ENCODE assay signal across 10 mouse cellular contexts in the genomic region with DNA sequence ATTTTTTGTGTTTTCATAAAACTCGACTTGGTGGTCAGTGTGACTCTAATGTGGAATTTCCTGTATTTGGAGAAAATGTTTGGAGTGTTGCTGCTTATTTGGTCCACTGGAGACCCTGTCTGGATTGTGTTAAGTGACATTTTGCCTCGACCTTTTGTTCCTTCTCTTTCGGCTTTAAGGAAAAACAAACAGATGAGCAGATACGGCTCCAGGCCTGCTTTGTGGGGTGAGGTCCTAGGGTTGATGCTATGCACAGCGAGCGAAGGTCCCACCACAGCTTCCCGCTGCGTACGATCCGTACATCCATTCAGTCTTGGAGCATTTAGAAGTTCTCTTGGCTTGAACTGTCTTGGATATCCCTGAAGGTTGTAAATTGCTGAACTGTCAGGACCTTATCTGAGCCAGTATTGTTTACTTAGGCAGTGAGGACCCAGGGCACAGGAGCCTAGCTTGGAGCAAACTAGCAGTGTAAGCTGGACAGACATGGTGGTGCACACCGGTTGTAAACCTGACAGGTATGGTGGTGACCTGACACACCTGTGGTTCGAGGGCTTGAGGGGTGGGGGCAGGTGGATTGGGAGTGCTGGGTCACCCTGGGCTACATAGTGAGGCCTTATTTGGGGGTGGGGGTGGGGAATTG.
A peak's percentile ranks its signal among the peaks of the same experiment; 100 is the strongest.
DNase-seq lines count a peak whose midpoint lies in the region; ATAC-seq and TF ChIP-seq lines count a peak whose summit lies in the region.
"Had no signal": no experiment of that assay in that cellular context is flagged by ENCODE, and none has a peak within 500 bp of the region (broad histone marks: within the 10 kb centered on the region; RNA-seq: fewer than 3 reads in every experiment).

No protein-coding gene starts in this region.

- peak overlapping the region; percentile 74 for H3K27ac ChIP-seq in heart, embryonic 12.5 days (ENCODE audit: poor library complexity, severe bottlenecking)
- no peak overlapping the region for H3K27ac ChIP-seq in midbrain, embryonic 11.5 days (ENCODE audit: low read depth, low read length)
- no peak overlapping the region for H3K27ac ChIP-seq in midbrain, embryonic 13.5 days
- H3K27ac ChIP-seq in stomach, embryonic 15.5 days: peak overlapping the region; percentile 64; the same call in 1 of the 2 replicates
- H3K27ac ChIP-seq in thymus, adult 2 months (ENCODE audit: control insufficient read depth, insufficient read depth, low read length): no peak overlapping the region

- no peak for DNase-seq in heart, adult 8-10 months (ENCODE audit: low spot score)
- DNase-seq in midbrain, embryonic 11.5 days (ENCODE audit: low spot score, missing footprints): peak; percentile 86
- DNase-seq in kidney, postnatal 10 days: peak; percentile 47
- DNase-seq in thymus, adult 2 months: no peak
- no peak for DNase-seq in cerebellum, postnatal 25 days
- DNase-seq: cerebellum, adult 11 months had no signal

- no peak overlapping the region for H3K4me3 ChIP-seq in heart, embryonic 12.5 days
- no peak overlapping the region for H3K4me3 ChIP-seq in midbrain, embryonic 11.5 days (ENCODE audit: low read depth, low read length)
- no peak overlapping the region for H3K4me3 ChIP-seq in midbrain, embryonic 13.5 days (replicated peaks)
- no peak overlapping the region for H3K4me3 ChIP-seq in stomach, embryonic 15.5 days (replicated peaks)
- H3K4me3 ChIP-seq in thymus, adult 2 months (ENCODE audit: control insufficient read depth, insufficient read depth, low read length): no peak overlapping the region
- H3K4me3 ChIP-seq: limb, embryonic 15.5 days had no signal

- no peak overlapping the region for H3K9ac ChIP-seq in heart, embryonic 12.5 days
- no peak overlapping the region for H3K9ac ChIP-seq in midbrain, embryonic 11.5 days (ENCODE audit: low read length)
- no peak overlapping the region for H3K9ac ChIP-seq in midbrain, embryonic 13.5 days (replicated peaks)
- no peak overlapping the region for H3K9ac ChIP-seq in stomach, embryonic 15.5 days
- H3K9ac ChIP-seq: limb, embryonic 15.5 days had no signal

- no peak for TF ChIP-seq CTCF in thymus, adult 2 months (IDR thresholded peaks at IDR 0.05; ENCODE audit: borderline replicate concordance, control insufficient read depth, extremely low read depth, insufficient read depth, low read length, poor library complexity)

- H3K36me3 ChIP-seq in heart, embryonic 12.5 days: no peaks in the 10 kb centered on the region
- no peaks in the 10 kb centered on the region for H3K36me3 ChIP-seq in midbrain, embryonic 11.5 days (ENCODE audit: control insufficient read depth, insufficient read depth, low read length)
- 0 out of 2 replicates have a peak, but pooled peaks cover 4% of the 10 kb centered on the region for H3K36me3 ChIP-seq in midbrain, embryonic 13.5 days
- no peaks in the 10 kb centered on the region for H3K36me3 ChIP-seq in stomach, embryonic 15.5 days
- no peaks in the 10 kb centered on the region for H3K36me3 ChIP-seq in thymus, adult 2 months (ENCODE audit: control insufficient read depth, insufficient read depth, low read length)

- ATAC-seq in heart, embryonic 12.5 days (ENCODE audit: insufficient number of reproducible peaks, low FRiP score): peak; percentile 64
- no peak for ATAC-seq in midbrain, embryonic 11.5 days (ENCODE audit: low FRiP score)
- ATAC-seq in midbrain, embryonic 13.5 days: no peak
- ATAC-seq in stomach, embryonic 15.5 days (ENCODE audit: insufficient read depth, low FRiP score, low read depth): peak; percentile 42; the same call in 1 of the 2 replicates

- peak overlapping the region; percentile 18; the same call in 1 of the 2 replicates for H3K4me2 ChIP-seq in heart, embryonic 12.5 days
- H3K4me2 ChIP-seq in midbrain, embryonic 11.5 days: no peak overlapping the region
- H3K4me2 ChIP-seq in midbrain, embryonic 13.5 days (replicated peaks): no peak overlapping the region
- H3K4me2 ChIP-seq in stomach, embryonic 15.5 days: no peak overlapping the region
- H3K4me2 ChIP-seq: limb, embryonic 15.5 days had no signal

- TF ChIP-seq POLR2A in thymus, adult 2 months (IDR thresholded peaks at IDR 0.05; ENCODE audit: control insufficient read depth, extremely low read depth, insufficient read depth, low read length, poor library complexity): no peak

- H3K4me1 ChIP-seq in heart, embryonic 12.5 days (replicated peaks): peaks cover 50% of the 10 kb centered on the region
- H3K4me1 ChIP-seq in midbrain, embryonic 11.5 days (ENCODE audit: control insufficient read depth, insufficient read depth, low read length): peaks cover 10% of the 10 kb centered on the region
- peaks cover 39% of the 10 kb centered on the region for H3K4me1 ChIP-seq in midbrain, embryonic 13.5 days (replicated peaks)
- H3K4me1 ChIP-seq in stomach, embryonic 15.5 days: peaks cover 29% of the 10 kb centered on the region
- peaks cover 3% of the 10 kb centered on the region; the same call in 1 of the 2 replicates for H3K4me1 ChIP-seq in thymus, adult 2 months (replicated peaks; ENCODE audit: control insufficient read depth, insufficient read depth, low read length)

- H3K9me3 ChIP-seq in heart, embryonic 12.5 days (replicated peaks): no peaks in the 10 kb centered on the region
- H3K9me3 ChIP-seq in midbrain, embryonic 11.5 days (ENCODE audit: control insufficient read depth, low read length): no peaks in the 10 kb centered on the region
- H3K9me3 ChIP-seq in midbrain, embryonic 13.5 days: 0 out of 2 replicates have a peak, but pooled peaks cover 5% of the 10 kb centered on the region
- H3K9me3 ChIP-seq in stomach, embryonic 15.5 days: no peaks in the 10 kb centered on the region
- H3K9me3 ChIP-seq: limb, embryonic 15.5 days had no signal

- WGBS in heart, embryonic 12.5 days: 38% methylated on average over 12 of the region's 12 CpGs
- WGBS in midbrain, embryonic 11.5 days: 53% methylated on average over 12 of the region's 12 CpGs
- 61% methylated on average over 12 of the region's 12 CpGs for WGBS in midbrain, embryonic 13.5 days
- WGBS in stomach, embryonic 15.5 days: 24% methylated on average over 12 of the region's 12 CpGs
- WGBS in thymus, adult 2 months: 93% methylated on average over 12 of the region's 12 CpGs

- H3K27me3 ChIP-seq in heart, embryonic 12.5 days (replicated peaks): no peaks in the 10 kb centered on the region
- H3K27me3 ChIP-seq in midbrain, embryonic 11.5 days (ENCODE audit: control insufficient read depth, insufficient read depth, low read length): no peaks in the 10 kb centered on the region
- H3K27me3 ChIP-seq in midbrain, embryonic 13.5 days: no peaks in the 10 kb centered on the region
- H3K27me3 ChIP-seq in stomach, embryonic 15.5 days (replicated peaks): no peaks in the 10 kb centered on the region
- no peaks in the 10 kb centered on the region for H3K27me3 ChIP-seq in thymus, adult 2 months (ENCODE audit: control insufficient read depth, insufficient read depth, low read length)
- H3K27me3 ChIP-seq: limb, embryonic 15.5 days had no signal

Comparison
In these comparisons a context has a peak if more than half of its experiments do, and no peak if none do; other contexts are left out.
1. ATAC-seq: peak in heart, embryonic 12.5 days (single experiment) and stomach, embryonic 15.5 days (single experiment); none in midbrain, embryonic 11.5 days (single experiment) and midbrain, embryonic 13.5 days (single experiment).
2. H3K27ac ChIP-seq: peak in heart, embryonic 12.5 days (single experiment) and stomach, embryonic 15.5 days (single experiment); none in midbrain, embryonic 11.5 days (single experiment), midbrain, embryonic 13.5 days (single experiment) and thymus, adult 2 months (single experiment).
3. DNase-seq: peak in midbrain, embryonic 11.5 days (single experiment) and kidney, postnatal 10 days (single experiment); none in heart, adult 8-10 months (single experiment), thymus, adult 2 months (single experiment) and cerebellum, postnatal 25 days (0 of 2).